Mouse (Mus musculus): Measurements from ENCODE around the gene Gm11042.
A peak's percentile ranks its signal among the peaks of the same experiment; 100 is the strongest.

GRCm38 (mm10) chr12:74293624-74294023 is 22.6 kb downstream of the Gm11042 start:
- TF ChIP-seq CTCF (IDR thresholded peaks at IDR 0.05; ENCODE audit: low read depth) = peak; percentile 90
- TF ChIP-seq EP300 (optimal IDR thresholded peaks at IDR 0.05) = no peak
